Mouse (Mus musculus) lung, embryonic 16.5 days (tissue): ENCODE measurements around the gene Olfr974. TPM values are rescaled to one million over a fixed set of nuclear protein-coding genes. Genes with fewer than 3 reads are reported as not detected.

Experiments
- ATAC-seq: fragments of 200-750 bp; cut with Nextera tagmentation; 2 replicates; pipeline ENCODE4 v1.8.0; 2017; ENCODE audit warnings: low read depth, mild to moderate bottlenecking, moderate library complexity
- H3K27ac ChIP-seq: fragments of 300-500 bp; sonication (generic); 2 replicates; pipeline ENCODE4 v1.5.1; 2014; ENCODE audit warnings: mild to moderate bottlenecking, control low read depth, low read length
- H3K27me3 ChIP-seq: fragments of 300-500 bp; sonication (generic); 2 replicates; pipeline ENCODE4 v1.6.1; 2014; ENCODE audit warnings: low read depth, low read length, mixed read lengths; ENCODE audit not compliant: control insufficient read depth, insufficient read depth
- H3K36me3 ChIP-seq: fragments of 300-500 bp; sonication (generic); 2 replicates; pipeline ENCODE4 v1.6.1; 2014; ENCODE audit warnings: low read length; ENCODE audit not compliant: control insufficient read depth, insufficient read depth
- H3K4me1 ChIP-seq: fragments of 300-500 bp; sonication (generic); replicated peaks from 2 replicates; pipeline ENCODE4 v1.6.1; 2014; ENCODE audit warnings: low read length, mixed read lengths; ENCODE audit not compliant: control insufficient read depth, insufficient read depth
- H3K4me2 ChIP-seq: fragments of 300-500 bp; sonication (generic); 2 replicates; pipeline ENCODE4 v1.6.1; 2014; ENCODE audit warnings: low read depth, low read length, control low read depth
- H3K4me3 ChIP-seq: fragments of 300-500 bp; sonication (generic); 2 replicates; pipeline ENCODE4 v1.5.1; 2014; ENCODE audit warnings: mild to moderate bottlenecking, low read length, control low read depth
- H3K9ac ChIP-seq: fragments of 300-500 bp; sonication (generic); 2 replicates; pipeline ENCODE4 v1.6.1; 2014; ENCODE audit warnings: low read length, control low read depth
- H3K9me3 ChIP-seq: fragments of 300-500 bp; sonication (generic); 2 replicates; pipeline ENCODE4 v1.6.1; 2016; ENCODE audit warnings: low read length; ENCODE audit not compliant: control insufficient read depth
- WGBS: fragments of 180-500 bp; shearing (Covaris S2); extraction: QIAGEN DNeasy Blood & Tissue Kit; methylation state at CpG from one replicate; pipeline ENCODE4 v1.1.7; 2014; 5-methylcytosine and 5-hydroxymethylcytosine counted together
- polyA plus RNA-seq: library from polyadenylated mRNA; unstranded; fragments of >200 nt; fragmentation: Nextera tagmentation; extraction: Ambion mirVana; gene quantifications from 2 replicates; pipeline ENCODE4 v1.2.1, GENCODE M21; 2015

Olfr974 gene
- polyA plus RNA-seq, 1 experiment from 2014 or later, result not detected

GRCm38 (mm10) chr9:39991813-39992212 lies 54.5 kb downstream of the Olfr974 start, which contains the start of gene Olfr978:
Olfr978 (plus strand) TSS chr9:39992113.
- H3K4me2 ChIP-seq, result no peak within 1 kb of the TSS
- H3K4me1 ChIP-seq, result no peaks in the 10 kb centered on the region
- H3K9me3 ChIP-seq, result no peaks in the 10 kb centered on the region
- H3K27me3 ChIP-seq, result no peaks in the 10 kb centered on the region
- no peak within 1 kb of the TSS for H3K9ac ChIP-seq
- 83% methylated on average over 2 of the region's 2 CpGs for WGBS
- no peak within 1 kb of the TSS for H3K4me3 ChIP-seq
- no peaks in the 10 kb centered on the region for H3K36me3 ChIP-seq
- H3K27ac ChIP-seq, result no peak within 1 kb of the TSS
- ATAC-seq, result no peak

Other genes starting within 250 kb of the Olfr974 start
- gene Olfr149, start 230.4 kb upstream of the Olfr974 start, polyA plus RNA-seq, result not detected in 2 replicates
- not detected in 2 replicates for gene Olfr965, start 226.1 kb upstream of the Olfr974 start, polyA plus RNA-seq
- gene Olfr150, start 206.5 kb upstream of the Olfr974 start, polyA plus RNA-seq, result not detected in 2 replicates
- gene Olfr967, start 191.3 kb upstream of the Olfr974 start, polyA plus RNA-seq, result not detected in 2 replicates
- gene Olfr968, start 154.2 kb upstream of the Olfr974 start, polyA plus RNA-seq, result not detected in 2 replicates
- not detected in 2 replicates for gene Olfr969, start 146.6 kb upstream of the Olfr974 start, polyA plus RNA-seq
- gene Olfr970, start 128.6 kb upstream of the Olfr974 start, polyA plus RNA-seq, result not detected in 2 replicates
- gene Olfr971, start 100.6 kb upstream of the Olfr974 start, polyA plus RNA-seq, result not detected in 2 replicates
- gene Olfr972, start 71.1 kb upstream of the Olfr974 start, polyA plus RNA-seq, result not detected in 2 replicates
- not detected in 2 replicates for gene Olfr229, start 30.2 kb upstream of the Olfr974 start, polyA plus RNA-seq
- gene Olfr975, start 14.5 kb downstream of the Olfr974 start, polyA plus RNA-seq, result not detected in 2 replicates
- not detected in 2 replicates for gene Olfr976, start 23.6 kb downstream of the Olfr974 start, polyA plus RNA-seq
- gene Olfr978, start 54.6 kb downstream of the Olfr974 start, polyA plus RNA-seq, result not detected in 2 replicates
- gene Olfr979, start 66.0 kb downstream of the Olfr974 start, polyA plus RNA-seq, result not detected in 2 replicates
- gene Olfr980, start 72.1 kb downstream of the Olfr974 start, polyA plus RNA-seq, result not detected in 2 replicates
- not detected in 2 replicates for gene Olfr981, start 84.0 kb downstream of the Olfr974 start, polyA plus RNA-seq
- not detected in 2 replicates for gene Olfr982, start 136.3 kb downstream of the Olfr974 start, polyA plus RNA-seq
- not detected in 2 replicates for gene Olfr983, start 156.1 kb downstream of the Olfr974 start, polyA plus RNA-seq
- gene Olfr984, start 176.7 kb downstream of the Olfr974 start, polyA plus RNA-seq, result not detected in 2 replicates
- gene Olfr985, start 192.7 kb downstream of the Olfr974 start, polyA plus RNA-seq, result not detected in 2 replicates
- gene Tmem225, start 210.6 kb downstream of the Olfr974 start, polyA plus RNA-seq, result not detected in 2 replicates
- gene Olfr986, start 243.4 kb downstream of the Olfr974 start, polyA plus RNA-seq, result not detected in 2 replicates